Mouse (Mus musculus) gastrocnemius, adult 8-10 months (tissue): ENCODE measurements at regions not wholly inside any gene's neighbourhood (a gene's known extent, or its start where the extent isn't known, plus 50 kb on each side); places are given as distances from the start of the nearest gene placed in this dataset.

ENCODE experiments used
- DNase-seq, 2 experiments: peaks; one replicate each; pipeline ENCODE4 v3.0.0; 2022; ENCODE audit warnings: low spot score in 2 of 2

DNA sequence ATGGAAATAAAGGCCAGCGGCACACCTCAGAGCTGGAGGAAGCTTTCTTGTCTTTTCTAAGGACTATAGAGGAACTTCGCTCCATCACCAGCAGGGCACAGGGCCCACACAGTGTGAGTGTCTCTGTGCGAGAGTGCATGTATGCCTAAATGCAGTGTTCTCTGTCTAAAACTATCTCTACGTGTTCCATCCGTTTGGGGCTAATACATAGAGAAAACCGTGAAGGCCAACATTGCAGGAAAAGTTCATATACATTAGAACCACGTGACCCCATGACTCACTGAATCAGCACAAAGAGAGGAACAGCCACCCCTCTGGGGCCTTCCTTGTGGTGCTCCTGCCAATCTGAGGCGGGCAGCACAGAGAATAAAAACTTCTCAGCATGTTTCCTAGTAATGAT is 431.4 kb upstream of the Mctp2 start:
- no peak for DNase-seq

DNA sequence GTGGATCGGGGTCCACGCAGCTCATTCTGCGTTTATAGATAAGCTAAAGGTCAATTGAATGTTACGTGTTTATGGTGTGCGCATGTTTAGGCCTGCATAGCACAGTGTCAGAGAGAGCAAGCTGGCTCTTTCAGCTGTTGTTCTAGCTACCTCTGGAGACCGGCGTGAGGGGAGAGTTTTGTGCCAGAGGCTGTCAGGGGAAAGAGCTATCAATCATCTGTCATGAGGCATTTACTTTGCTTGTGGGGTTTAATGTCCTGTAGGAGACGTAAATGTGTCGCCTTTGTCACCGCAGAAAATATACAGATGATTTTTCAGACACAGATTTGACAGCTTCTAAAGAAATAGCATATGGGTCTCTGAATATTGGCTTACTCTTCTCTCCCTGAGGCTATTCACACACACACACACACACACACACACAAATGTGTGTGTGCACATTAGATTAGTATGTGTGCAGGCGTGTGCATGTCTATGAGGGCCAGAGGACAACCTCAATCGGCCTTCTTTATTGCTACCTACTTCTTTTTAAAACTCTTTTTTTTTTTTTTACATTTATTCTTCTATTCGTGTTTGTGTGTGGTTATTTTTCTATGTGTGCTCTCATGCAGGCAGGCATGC is 432.0 kb upstream of the Mctp2 start:
- no peak for DNase-seq

DNA sequence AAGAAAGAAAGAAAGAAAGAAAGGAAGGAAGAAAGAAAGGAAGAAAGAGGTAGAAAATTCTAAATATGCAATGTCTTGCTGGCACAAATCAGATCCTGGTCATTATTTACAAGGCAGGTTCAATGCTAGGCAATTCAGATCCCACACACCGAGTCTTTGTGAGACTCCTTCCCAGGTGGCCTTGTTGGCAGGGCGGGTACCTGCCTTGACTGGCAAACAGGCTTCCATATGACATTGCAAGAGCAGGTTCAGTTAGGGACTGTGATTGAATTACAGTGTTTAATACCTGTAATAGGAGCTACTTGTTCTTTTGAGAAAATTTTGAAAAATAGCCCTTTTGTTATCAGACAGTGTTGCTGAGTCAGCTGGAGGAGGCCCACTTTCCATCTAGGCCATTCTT is 436.0 kb upstream of the Mctp2 start:
- no peak for DNase-seq

DNA sequence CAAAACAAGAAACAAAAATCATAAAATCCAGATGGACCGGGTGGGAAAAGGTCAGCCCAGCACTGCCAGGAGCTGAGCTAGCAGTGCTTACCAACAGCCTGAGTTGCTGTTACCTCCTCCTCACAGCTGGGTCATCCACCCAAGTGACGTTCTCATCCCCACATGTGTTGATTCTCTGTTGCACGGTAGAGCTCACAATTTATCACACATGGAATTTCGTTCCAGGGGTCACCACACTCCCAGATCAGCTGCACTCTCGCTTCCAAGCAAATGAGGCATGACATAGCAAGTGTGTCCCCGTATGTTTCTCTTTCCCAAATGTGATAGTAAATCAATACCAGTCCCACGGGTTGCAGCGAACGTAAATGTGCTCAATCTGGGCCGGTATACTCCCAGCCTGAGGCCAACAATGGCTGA is 445.1 kb upstream of the Mctp2 start:
- peak; percentile 13 to 36 for DNase-seq

DNA sequence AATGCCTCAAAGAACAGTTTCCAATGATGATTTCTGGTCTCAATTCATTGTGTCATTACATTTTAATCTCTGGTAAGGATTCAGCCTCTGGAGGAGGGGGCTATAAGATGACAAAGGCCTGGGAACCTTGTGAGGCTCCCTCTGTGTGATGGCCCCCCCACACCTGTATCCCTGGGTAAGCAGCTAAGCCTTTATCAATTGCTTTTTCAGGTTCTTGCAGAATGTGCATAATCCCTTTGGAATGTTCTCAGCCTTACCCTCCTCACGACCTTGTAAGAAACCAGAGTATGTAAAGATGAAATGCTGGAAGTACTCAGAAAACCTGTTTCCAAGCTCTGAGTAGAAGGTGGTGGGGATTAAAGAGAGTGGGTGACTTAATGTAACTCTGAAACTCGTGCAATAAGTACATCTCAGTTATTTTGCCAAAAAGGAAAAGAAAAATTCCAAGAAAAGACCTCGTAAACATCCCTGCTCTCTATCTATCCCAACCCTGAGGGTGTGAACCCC is 446.7 kb upstream of the Mctp2 start:
- no peak for DNase-seq

DNA sequence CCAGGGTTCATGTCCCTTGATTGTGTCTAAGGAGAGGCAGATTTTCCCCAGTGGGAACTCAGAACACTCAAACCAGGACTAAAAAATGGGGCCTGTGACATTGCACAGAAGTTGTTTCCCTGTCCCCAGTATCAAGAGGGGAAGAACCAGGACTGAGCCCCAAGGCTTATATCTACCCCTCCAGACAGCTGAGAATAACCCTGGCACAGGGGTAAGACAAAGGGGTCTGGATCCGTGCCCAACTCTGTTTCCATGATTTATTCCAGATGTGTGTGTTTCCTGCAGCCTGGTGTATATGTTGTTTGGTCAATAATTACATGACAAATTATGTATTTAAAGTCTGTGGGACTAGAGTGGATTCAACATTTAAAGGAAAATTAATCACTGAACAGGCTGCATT is 456.3 kb upstream of the Mctp2 start:
- no peak for DNase-seq

DNA sequence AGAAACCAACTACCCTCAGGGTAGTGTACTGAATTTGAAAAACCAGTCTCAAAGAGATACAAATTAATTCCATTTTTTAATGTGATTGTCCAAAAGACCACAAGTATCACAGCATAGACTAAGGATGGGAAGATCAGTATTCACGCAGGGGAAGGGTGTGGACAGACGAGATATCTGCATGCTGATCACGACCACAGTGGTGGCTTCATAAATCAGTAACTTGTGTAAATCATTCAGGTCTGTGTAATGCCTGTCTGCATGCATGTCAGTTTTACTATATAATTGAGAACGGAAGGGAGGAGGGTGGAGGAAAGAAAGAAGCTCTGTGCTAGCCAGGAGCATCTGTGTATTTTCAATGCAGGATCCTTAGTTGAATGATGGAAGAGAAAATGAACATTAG is 462.3 kb upstream of the Mctp2 start:
- no peak for DNase-seq

DNA sequence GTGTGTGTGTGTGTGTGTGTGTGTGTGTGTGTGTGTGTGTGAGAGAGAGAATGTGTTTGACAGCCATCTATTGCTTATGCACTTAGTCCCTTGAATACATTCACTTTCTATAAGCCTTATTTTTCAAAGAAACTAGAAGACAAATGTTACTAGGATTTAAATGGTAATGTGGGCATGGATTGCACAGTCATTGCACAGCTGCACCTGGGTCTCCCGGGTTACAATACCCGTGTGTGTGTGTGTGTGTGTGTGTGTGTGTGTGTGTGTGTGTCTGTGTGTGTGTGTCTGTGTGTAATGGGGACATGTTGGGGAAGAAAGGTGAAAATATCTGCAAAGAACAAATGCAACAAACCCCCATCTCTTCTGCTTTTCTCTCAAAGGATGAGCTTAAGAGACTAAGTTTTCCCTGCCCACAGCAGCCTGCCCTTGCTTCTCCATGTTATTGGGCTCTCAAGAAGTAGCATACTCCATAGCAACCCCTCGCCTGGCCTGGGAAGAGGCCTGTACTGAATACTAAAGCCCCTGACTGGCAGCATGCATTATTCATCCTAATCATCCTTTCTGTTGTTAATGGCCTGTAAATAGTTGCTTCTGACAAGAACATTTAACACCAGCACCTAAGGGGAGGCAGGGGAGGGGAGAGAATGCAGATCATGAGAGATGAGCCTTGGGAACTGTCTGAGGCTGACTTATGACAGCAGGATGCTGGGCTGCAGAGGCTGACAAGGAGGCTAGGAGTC is 467.8 kb upstream of the Mctp2 start:
- no peak for DNase-seq

DNA sequence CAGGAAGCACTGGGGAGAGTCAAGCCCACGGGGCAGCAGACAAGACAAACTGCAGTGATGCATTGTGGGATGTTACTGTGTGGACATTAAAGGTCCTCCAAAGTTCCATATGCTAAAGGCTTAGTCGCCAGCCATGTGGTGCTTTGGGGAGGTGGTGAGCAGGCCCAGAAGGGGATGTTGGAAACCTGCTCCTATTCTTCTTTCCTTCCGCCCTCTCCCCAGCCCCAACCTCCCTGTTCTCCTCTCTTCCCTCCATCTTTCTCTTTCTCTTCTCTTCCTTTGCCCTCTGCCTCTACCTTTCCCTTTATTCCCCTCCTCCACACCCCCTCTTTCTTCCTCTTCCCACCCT is 468.3 kb upstream of the Mctp2 start:
- DNase-seq, result no peak

DNA sequence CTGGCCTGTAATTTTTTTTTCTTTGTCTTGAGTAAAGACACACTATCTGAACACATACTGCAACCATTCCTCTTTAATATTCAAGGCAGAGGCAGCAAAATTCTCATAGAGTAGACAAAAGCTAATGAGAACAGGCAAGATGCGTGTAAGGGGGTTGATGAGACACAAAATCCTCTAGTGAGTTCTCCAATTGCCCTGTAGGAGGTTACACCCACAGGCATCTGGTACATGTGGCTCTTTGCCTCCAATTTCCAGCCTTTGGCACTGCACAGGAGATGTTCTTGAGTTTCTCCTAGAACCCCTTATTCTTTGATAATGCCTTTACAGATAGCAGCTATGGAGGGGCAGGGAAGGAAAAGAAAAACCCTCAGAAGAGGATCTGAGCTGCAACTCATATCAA is 480.9 kb upstream of the Mctp2 start:
- no peak for DNase-seq

DNA sequence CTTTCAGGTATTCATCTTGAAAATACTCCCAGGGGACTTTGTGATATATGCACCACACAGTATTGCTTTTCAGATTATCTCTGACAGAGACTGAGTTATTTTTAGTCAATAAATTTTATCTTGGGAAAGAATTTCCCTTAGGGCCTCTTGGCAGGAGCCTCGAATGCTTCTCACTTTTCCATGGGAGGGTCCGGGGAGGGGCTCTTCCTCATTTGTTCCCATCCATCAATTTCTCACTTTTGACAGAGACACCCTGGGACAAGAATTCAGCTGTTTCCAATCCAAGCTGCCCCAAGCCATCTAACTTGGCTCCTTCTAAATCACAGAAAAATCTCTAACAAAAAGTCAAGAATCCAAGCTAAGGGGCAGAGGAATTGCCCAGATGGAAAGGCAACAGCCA is 481.9 kb upstream of the Mctp2 start:
- DNase-seq, result no peak

DNA sequence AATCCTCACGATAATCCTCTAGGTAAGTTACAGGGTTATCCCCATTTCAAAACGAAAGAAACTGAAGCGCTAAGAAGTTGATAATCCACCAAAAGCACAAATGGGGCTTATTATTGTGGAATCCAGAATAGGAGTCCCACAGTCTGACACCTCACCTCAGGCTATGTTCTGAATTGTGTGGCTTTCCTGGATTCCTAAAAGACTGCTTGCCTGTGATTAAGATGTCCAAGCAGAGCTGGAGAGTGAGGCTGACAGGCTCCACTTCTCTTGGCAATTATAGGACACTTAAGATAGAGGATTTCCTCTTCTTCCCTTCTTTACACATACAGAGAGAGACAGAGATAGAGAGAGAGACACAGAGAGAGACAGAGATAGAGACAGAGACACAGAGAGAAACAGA is 515.7 kb upstream of the Mctp2 start:
- no peak for DNase-seq

DNA sequence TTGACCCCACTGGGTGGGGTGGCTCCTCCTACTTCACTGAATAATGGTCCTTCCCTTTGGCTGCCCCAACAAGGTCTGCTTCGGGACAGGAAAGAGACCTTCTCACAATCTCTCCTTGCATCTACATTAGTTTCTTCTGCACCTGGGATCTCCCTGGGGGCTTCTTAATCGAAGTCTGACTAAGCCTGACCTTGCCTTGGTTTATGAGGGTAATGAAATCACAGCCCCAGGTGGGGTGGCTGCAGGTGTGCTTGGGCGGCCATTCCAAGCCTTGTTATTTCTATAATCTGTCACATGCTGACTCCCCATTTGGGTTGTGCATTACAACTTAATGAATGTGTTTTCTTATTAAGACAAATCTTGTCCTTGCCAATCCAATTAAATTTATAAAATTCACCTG is 520.2 kb upstream of the Mctp2 start:
- DNase-seq, result no peak

DNA sequence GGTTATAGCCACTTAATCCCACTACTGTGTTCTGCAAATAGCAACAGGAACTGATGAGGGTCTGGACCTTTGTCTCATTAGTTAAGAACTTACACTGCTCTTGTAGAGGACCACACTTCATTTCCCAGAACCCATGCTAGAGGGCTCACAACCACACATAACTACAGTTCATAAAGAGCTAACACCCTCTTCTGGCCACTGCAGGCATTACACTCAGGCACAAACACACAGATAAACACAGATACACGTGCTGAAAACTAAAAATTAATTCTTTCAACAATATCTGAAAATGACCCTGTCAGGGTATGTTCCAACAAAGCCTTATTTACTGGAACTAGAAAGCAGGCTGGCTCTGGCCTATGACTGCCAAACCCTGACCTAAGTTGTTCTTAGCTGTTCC is 529.0 kb upstream of the Mctp2 start:
- DNase-seq, result no peak

DNA sequence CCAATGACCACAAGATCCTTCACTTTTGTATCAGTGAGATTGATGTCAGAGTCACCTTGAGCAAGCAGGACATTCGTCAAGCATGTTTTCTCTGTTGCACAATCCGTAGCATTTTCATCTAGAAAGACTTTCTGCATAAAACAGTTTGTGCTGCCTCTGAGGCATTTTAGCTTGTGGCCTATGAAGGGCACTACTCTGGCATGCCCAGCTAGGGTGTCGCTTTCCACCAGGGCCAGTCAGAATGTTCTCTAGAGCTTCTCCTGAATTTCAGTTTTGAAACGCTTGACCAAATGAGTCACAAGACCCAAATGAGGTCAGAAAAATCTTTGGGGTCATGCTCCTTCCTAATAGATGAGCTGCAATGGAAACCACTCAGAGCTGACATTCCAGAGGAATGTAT is 529.6 kb upstream of the Mctp2 start:
- DNase-seq, result no peak

DNA sequence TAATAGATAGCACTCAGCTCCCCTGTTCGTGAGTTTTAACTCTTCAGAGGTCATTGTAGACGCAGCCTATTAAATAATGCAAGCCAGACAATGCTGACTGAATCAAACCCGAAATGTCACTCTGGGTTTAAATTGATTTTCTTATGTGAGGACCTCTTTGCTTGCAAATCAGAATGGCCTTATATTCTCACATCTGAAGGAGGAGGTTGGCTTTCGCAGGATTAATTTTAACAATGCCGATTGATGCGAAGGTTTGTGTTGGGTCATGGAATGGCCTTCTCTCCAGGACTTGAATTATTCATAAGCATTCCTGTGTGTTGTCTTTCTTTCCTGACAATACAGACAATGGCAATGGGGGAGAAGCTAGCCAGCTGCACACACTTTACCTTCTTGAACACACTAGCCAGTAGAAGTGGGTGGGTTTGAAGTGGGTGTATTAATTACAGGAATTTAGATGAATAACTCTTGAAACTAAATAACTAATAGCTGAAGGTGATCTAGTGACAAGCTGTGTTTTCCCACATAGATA is 530.1 kb upstream of the Mctp2 start:
- DNase-seq, result no peak

DNA sequence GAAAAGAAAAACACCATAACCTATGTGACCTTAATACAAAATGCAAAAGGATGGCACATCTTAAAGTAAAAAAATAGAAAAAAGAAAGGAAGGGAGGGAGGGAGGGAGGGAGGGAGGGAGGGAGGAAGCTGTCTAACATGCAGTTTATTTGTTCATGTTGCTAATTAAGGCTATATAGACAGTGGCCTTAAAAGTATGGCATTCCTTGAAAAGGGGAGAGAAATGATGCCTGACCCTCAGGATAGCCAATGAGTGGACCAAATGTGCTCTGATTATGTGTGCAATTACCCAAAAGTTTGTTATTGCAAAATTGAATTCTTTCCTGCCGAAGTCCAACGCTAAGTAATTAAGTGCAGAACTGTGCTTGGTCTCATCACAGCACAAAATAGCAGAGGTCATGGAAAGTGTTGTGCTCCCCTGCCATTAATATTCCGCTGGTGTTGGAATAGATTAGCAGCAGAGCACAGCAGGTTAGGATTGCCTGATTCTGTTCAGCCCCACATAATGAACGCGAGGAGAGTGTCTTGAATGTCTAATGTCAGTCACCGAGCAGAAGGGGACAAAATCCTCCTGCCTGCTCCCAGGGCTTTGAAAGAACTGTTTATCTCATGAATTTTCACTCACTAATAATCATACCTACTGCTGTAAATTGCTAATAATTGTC is 531.7 kb upstream of the Mctp2 start:
- DNase-seq, result no peak

DNA sequence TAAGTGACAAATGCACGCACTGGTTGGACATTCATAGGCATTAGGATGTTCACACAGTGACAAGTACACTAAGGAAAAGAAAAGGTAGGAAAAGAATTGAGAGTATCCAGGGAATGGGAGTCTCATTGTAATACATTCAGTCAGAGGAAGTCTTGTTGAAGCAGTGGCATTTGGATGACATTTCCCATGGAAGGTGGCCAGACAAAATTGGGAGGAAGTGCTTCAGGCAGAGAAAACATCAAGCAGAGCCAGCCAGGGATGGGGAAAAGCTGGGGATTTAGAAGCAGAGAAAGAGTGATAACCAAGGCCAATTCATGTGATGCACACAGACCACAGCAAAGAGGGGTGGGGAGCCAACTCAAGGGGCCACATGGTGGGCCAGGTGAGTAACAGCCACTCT is 524.0 kb upstream of the Rgma start:
- DNase-seq, result peak; percentile 8

DNA sequence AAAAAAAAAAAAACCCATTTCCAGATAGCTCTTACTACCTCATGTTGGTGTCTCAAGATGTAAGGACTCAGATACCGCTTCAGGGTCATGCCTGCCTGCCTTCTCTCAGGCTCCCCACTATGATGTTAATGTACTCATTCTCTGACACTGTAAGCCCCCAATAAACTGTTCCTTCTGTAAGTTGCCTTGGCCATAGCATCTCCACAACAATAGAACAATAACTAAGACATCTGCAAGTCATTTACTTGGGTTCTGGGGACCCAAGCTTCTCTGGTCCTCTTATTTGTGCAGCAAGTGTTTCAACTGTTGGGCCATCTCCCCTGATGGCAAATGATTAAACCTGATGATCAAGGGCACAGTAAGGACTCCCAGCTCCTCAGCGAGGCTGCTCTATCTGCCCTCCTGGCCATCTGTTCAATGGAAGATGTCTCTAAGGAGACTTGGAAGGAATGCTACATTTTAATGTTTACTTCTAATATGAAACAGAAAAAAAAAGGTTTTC is 520.8 kb upstream of the Rgma start:
- no peak for DNase-seq

DNA sequence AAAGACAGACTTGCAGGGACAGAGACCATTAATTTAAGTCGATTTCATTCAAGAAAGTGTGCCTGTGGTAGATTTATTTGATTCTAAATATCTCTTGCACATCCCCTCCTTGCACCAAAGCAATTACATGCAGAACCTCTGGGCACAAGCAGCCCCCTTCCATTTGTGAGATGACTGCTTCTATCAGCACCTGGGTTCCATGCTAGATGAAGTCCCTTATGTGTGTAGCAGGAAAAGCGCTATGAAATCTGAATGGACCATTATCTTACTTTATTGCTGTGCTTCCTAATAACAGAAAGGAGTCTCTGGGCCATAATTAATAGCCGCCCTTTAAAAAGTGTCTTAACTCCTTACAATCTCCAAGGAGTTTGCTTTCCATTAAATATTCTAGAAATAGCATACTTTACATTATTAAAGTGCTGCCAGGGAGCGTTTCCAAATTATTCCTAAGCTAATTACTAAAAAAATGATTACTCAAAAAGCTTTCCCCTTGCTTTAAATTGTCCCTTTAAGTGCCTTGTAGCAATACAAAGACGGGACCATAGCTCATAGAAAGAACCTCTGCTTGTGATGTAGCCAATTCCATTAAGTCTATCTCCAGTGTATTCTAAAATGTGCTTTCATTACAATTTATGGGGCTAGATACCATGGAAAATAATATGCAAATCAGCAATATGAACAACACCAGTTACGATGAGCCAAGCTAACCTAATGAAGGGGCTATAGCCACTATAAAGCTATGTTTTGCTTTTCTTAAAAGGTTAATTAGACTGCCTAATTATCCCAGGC is 508.1 kb upstream of the Rgma start:
- no peak for DNase-seq

DNA sequence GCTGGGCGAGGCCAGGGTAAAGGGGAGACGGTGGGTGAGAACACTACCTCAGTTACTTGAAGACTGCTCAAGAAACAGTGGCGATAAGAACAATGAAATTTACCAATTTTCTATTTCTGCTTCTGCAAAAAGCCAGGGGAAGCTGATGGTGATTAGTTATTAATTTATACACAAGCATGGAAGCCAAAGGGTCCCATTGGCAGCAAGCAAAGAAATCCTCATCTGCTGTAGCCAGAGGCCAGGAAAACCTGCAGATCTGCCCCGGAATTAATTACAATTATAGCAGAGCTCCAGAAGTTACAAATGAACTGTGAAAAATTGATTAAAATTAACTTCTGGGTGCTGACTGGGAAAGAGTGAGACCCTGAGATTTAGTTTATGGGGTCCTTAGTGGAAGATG is 506.2 kb upstream of the Rgma start:
- no peak for DNase-seq

DNA sequence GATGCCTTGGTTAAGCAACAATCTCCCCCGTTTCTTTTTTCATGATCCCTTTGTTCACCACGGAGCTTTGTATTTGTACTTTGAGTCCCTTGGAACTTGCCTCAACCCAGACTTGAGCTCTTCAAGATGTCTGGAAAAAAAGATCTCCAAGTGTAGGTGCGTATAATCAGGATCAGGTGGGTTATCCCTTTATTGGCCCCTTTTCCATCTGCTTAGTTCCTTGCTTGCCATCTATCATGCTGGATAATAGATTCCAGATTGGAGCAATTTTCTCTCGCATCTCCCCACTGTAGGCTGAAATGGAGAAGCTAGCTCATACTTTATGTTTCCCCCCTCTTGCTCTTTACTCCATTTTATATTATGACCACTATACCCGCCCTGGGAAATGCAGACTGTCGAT is 474.5 kb upstream of the Rgma start:
- DNase-seq, result no peak
